Mouse (Mus musculus) neutrophil, adult 65 days (primary cell): ENCODE data around the gene Myo1b. TPM values are rescaled to one million over a fixed set of nuclear protein-coding genes. Genes with fewer than 3 reads are reported as not detected.

Experiments used
- total RNA-seq: library from RNA; stranded (reverse); gene quantifications from 2 replicates; pipeline ENCODE4 v1.2.4, GENCODE M21; 2023

Gene Myo1b
- 0.84 and 1.2 TPM in 2 replicates for total RNA-seq

DNA sequence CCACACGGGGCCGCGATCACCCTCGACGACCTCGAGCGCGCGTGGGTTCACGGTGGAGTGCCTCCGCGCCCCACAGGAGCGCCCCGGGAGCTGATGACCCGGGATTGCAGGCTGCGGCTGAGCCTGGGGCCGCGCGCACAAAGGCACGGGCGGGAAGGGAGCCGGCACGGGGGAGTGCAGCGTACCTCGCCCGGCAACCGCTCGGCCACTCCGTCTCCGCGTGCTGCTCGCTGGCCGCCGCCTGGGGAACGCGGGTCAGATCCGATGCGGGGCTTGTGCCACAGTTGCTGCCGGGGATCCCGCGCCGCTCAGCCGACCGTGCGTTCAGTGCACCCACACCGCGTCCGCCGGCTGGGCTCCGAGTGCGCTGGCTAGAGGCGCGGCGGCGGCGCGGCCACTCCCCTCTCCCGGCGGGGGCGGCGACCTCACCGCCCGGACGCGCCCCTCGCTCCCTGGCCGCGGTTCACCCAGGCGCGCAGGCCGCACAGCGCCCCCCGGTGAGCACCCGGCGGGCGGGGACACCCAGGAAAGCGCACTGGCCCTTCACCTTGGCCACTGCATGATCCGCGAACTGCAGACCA is at the start of gene Myo1b:
Gene Myo1b (minus strand): TSS at position 496 of the 581 bp plus-strand sequence.

Other genes with a start within 250 kb of the Myo1b start
- 42.4 and 47.8 TPM in 2 replicates for gene Stat4, start 71.1 kb upstream of the Myo1b start, total RNA-seq
- gene Stat1, start 203.4 kb upstream of the Myo1b start, total RNA-seq = 125 and 138 TPM in 2 replicates